Mouse (Mus musculus) CH12.LX (cell line): ENCODE measurements at regions not wholly inside any gene's neighbourhood (a gene's known extent, or its start where the extent isn't known, plus 50 kb on each side); places are given as distances from the start of the nearest gene placed in this dataset.

Experiments
- BHLHE40 ChIP-seq: IDR thresholded peaks from 2 replicates; pipeline ENCODE4 v1.6.1; 2011; ENCODE audit warnings: mild to moderate bottlenecking, low read depth, low read length, improper control_type of control experiment
- CTCF ChIP-seq, 2 experiments: IDR thresholded peaks in 1 of 2; conservative IDR thresholded peaks in 1 of 2; 2 replicates each; pipeline ENCODE4 v1.5.1; 2011 to 2012; ENCODE audit warnings: low read depth in 2 of 2, low read length in 2 of 2, improper control_type of control experiment in 1 of 2, inconsistent platforms in 1 of 2, mild to moderate bottlenecking in 1 of 2, moderate library complexity in 1 of 2
- GABPA ChIP-seq: IDR thresholded peaks from 2 replicates; pipeline ENCODE4 v1.6.1; 2012; ENCODE audit warnings: low read depth, low read length, improper control_type of control experiment, inconsistent platforms; ENCODE audit not compliant: insufficient replicate concordance
- JUND ChIP-seq: conservative IDR thresholded peaks from 2 replicates; pipeline ENCODE4 v1.6.1; 2011; ENCODE audit warnings: low read depth, low read length, improper control_type of control experiment
- MAX ChIP-seq: IDR thresholded peaks from 2 replicates; pipeline ENCODE4 v1.6.1; 2011; ENCODE audit warnings: low read length, improper control_type of control experiment
- MXI1 ChIP-seq: IDR thresholded peaks from 2 replicates; pipeline ENCODE4 v1.6.1; 2011; ENCODE audit warnings: mild to moderate bottlenecking, low read depth, low read length, improper control_type of control experiment
- NELFE ChIP-seq: IDR thresholded peaks from 2 replicates; pipeline ENCODE4 v1.6.1; 2011; ENCODE audit warnings: low read depth, low read length, improper control_type of control experiment
- POLR2A ChIP-seq: IDR thresholded peaks from 2 replicates; pipeline ENCODE4 v1.6.1; 2011; ENCODE audit warnings: low read depth, mild to moderate bottlenecking, improper control_type of control experiment, low read length
- RAD21 ChIP-seq: IDR thresholded peaks from 2 replicates; pipeline ENCODE4 v1.6.1; 2011; ENCODE audit warnings: low read depth, mild to moderate bottlenecking, low read length, improper control_type of control experiment, moderate library complexity
- TBP ChIP-seq: conservative IDR thresholded peaks from 2 replicates; pipeline ENCODE4 v1.6.1; 2011; ENCODE audit warnings: low read depth, low read length, improper control_type of control experiment
- ZMIZ1 ChIP-seq: IDR thresholded peaks from 2 replicates; pipeline ENCODE4 v1.6.1; 2012; ENCODE audit warnings: low read depth, mild to moderate bottlenecking, inconsistent platforms, low read length, improper control_type of control experiment

DNA sequence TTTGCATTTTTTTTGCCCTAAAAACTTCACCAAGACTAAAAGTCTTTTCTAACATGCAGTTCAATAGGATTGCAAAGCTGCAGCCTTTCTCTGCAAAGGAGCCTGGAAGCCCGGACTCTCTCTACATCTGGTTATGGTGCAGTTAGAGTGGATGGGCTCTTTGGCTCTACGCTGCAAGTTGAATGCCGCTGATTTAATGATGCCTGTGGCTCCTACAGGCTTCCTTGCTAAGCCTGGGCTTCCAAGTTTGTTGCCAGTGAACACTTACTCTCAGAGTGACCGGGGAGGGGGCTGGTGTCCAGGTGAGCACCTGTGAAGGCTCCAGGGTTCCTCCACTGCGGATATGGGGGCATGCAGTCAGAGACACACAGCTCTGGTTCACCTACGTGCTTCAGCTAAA is 107.0 kb downstream of the Rad51ap2 start:
- no peak for TF ChIP-seq MXI1
- TF ChIP-seq BHLHE40 = no peak
- TF ChIP-seq GABPA = no peak
- TF ChIP-seq NELFE = no peak
- no peak for TF ChIP-seq MAX
- no peak for TF ChIP-seq CTCF (conservative IDR thresholded peaks at IDR 0.05 in 1 of 2, IDR thresholded peaks at IDR 0.05 in 1 of 2; ENCODE audit: low read depth in 2 of 2, low read length in 2 of 2)
- no peak for TF ChIP-seq POLR2A
- TF ChIP-seq TBP = no peak
- no peak for TF ChIP-seq ZMIZ1
- no peak for TF ChIP-seq JUND
- TF ChIP-seq RAD21 = no peak
